Mouse (Mus musculus) liver, adult 2 months (tissue): ENCODE results near the gene Gm14137. TPM values are rescaled to one million over a fixed set of nuclear protein-coding genes. Genes with fewer than 3 reads are reported as not detected.

ENCODE experiments used
- DNase-seq: peaks from one replicate; pipeline ENCODE4 v3.0.0-alpha.2; 2011; ENCODE audit warnings: low read depth, low spot score; ENCODE audit errors: extremely low read depth
- H3K27ac ChIP-seq: fragments of 200-500 bp; replicated peaks from 2 replicates; pipeline ENCODE4 v1.5.1; 2012; ENCODE audit warnings: low read depth, mild to moderate bottlenecking, control low read depth, inconsistent platforms, low read length; ENCODE audit not compliant: insufficient read depth
- H3K27me3 ChIP-seq: fragments of 200-500 bp; 2 replicates; pipeline ENCODE4 v1.6.1; 2012; ENCODE audit warnings: mild to moderate bottlenecking, moderate library complexity, low read length, inconsistent platforms; ENCODE audit not compliant: control insufficient read depth, insufficient read depth
- H3K36me3 ChIP-seq: fragments of 200-500 bp; 2 replicates; pipeline ENCODE4 v1.6.1; 2012; ENCODE audit warnings: low read length, inconsistent platforms; ENCODE audit not compliant: control insufficient read depth, insufficient read depth
- H3K4me1 ChIP-seq: fragments of 200-500 bp; 2 replicates; pipeline ENCODE4 v1.6.1; 2011; ENCODE audit warnings: low read length; ENCODE audit not compliant: control insufficient read depth, insufficient read depth
- H3K4me3 ChIP-seq: fragments of 200-500 bp; 2 replicates; pipeline ENCODE4 v1.5.1; 2011; ENCODE audit warnings: low read depth, mild to moderate bottlenecking, control low read depth, low read length, moderate library complexity; ENCODE audit not compliant: insufficient read depth
- H3K79me2 ChIP-seq: fragments of 200-500 bp; 2 replicates; pipeline ENCODE4 v1.6.1; 2012; ENCODE audit warnings: inconsistent platforms, mild to moderate bottlenecking, low read length, moderate library complexity; ENCODE audit not compliant: control insufficient read depth, insufficient read depth
- H3K9ac ChIP-seq: fragments of 200-500 bp; 2 replicates; pipeline ENCODE4 v1.6.1; 2012; ENCODE audit warnings: low read depth, mild to moderate bottlenecking, control low read depth, inconsistent platforms, low read length
- CTCF ChIP-seq: fragments of 200-500 bp; IDR thresholded peaks from 2 replicates; pipeline ENCODE4 v1.5.1; 2011; ENCODE audit warnings: low read depth, low read length, control low read depth
- POLR2A ChIP-seq: fragments of 200-500 bp; IDR thresholded peaks from 2 replicates; pipeline ENCODE4 v1.6.1; 2011; ENCODE audit warnings: low read length, control low read depth; ENCODE audit not compliant: insufficient read depth; ENCODE audit errors: extremely low read depth
- WGBS: fragments of 180-500 bp; shearing (Covaris S2); methylation state at CpG from one replicate; pipeline ENCODE4 v1.1.7; 2018; 5-methylcytosine and 5-hydroxymethylcytosine counted together
- polyA plus RNA-seq: library from polyadenylated mRNA; depleted of rRNA; stranded (reverse); fragments of >200 nt; gene quantifications from 2 replicates; pipeline ENCODE4 v1.2.3, GENCODE M21; 2012
- total RNA-seq: library from RNA; depleted of rRNA; stranded (reverse); fragments of >200 nt; gene quantifications from 2 replicates; pipeline ENCODE4 v1.2.3, GENCODE M21; 2014

The Gm14137 gene
- total and polyA plus RNA-seq, 2 experiments, result not detected

DNA sequence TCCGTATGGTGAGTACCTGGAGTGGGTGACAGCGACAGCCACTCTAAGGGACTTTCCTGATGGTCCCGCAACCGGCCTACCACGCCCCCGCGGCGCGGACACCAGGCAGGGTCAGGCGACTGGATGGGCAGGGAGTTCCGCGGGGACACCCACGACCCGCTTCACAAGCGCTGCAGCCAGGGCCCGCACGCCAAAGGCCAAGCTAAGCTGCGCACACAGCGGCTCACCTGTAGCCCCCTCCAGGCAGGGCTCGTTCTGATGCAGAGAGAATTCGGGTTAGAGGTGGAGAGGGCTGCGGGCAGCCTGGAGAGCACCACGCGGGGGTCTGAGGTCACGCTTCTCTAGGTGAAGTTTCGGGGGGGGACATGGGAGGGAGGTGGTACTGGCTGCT lies 6.4 kb upstream of the Gm14137 start:
- 5% methylated on average over 26 of the region's 26 CpGs for WGBS
- Histone ChIP-seq H3K27ac (peak overlapping the region; percentile 84), H3K9ac (peak overlapping the region; percentile 91), H3K4me3 (peak overlapping the region; percentile 91), H3K4me1 (peaks cover 5% of the 10 kb centered on the region), H3K27me3 (no peaks in the 10 kb centered on the region), H3K79me2 (0 out of 2 replicates have a peak, but pooled peaks cover 4% of the 10 kb centered on the region), H3K36me3 (no peaks in the 10 kb centered on the region)
- no peak for DNase-seq
- TF ChIP-seq POLR2A (no peak), CTCF (no peak)

DNA sequence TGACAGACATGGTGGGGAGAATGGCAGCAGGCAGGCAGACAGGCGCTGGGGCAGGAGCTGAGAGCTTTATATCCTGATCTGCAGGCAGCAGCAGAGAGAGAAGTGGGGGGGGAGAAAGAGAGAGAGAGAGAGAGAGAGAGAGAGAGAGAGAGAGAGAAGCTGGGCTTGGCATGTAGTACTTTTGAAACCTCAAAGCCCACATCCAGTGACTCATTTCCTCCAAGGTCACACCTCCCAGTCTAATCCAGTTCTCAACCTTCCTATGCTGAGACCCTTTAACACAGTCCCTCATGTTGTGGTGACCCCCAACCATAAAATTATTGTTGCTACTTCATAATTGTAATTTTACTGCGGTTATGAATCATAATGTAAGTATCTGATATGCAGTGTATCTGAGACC lies 4.0 kb upstream of the Gm14137 start:
- H3K4me3 ChIP-seq, result no peak overlapping the region
- H3K4me1 ChIP-seq, result peaks cover 5% of the 10 kb centered on the region
- H3K9ac ChIP-seq, result no peak overlapping the region
- H3K27me3 ChIP-seq, result no peaks in the 10 kb centered on the region
- H3K27ac ChIP-seq, result no peak overlapping the region
- TF ChIP-seq POLR2A, result no peak
- TF ChIP-seq CTCF, result no peak
- no peak for DNase-seq
- H3K36me3 ChIP-seq, result no peaks in the 10 kb centered on the region
- 96% methylated on average over 2 of the region's 2 CpGs for WGBS
- 0 out of 2 replicates have a peak, but pooled peaks cover 4% of the 10 kb centered on the region for H3K79me2 ChIP-seq

DNA sequence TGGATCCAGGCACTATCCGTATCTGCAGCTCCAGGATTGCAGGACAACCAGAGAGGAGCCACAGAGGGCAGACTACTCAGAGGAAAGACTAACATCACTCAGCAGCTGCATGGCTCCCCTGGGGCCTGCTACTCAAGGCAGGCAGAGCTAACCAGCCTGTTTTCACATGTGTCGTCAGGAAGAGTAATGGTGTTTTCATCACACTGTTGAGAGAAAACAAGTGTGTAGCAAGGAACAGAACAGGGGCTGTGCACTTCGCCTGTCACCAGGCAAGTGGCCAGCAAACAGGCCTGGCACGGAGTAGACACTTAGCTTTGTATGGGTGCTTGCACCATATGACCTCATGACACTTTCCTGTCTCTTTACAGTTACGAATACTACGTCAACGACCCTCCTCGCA lies 2.7 kb upstream of the Gm14137 start:
- 0 out of 2 replicates have a peak, but pooled peaks cover 4% of the 10 kb centered on the region for H3K79me2 ChIP-seq
- no peak for DNase-seq
- peaks cover 4% of the 10 kb centered on the region for H3K4me1 ChIP-seq
- TF ChIP-seq POLR2A (no peak), CTCF (no peak)
- WGBS, result 82% methylated on average over 8 of the region's 8 CpGs
- H3K36me3 ChIP-seq, result no peaks in the 10 kb centered on the region
- no peak overlapping the region for H3K27ac ChIP-seq
- no peak overlapping the region for H3K9ac ChIP-seq
- no peaks in the 10 kb centered on the region for H3K27me3 ChIP-seq
- no peak overlapping the region for H3K4me3 ChIP-seq

DNA sequence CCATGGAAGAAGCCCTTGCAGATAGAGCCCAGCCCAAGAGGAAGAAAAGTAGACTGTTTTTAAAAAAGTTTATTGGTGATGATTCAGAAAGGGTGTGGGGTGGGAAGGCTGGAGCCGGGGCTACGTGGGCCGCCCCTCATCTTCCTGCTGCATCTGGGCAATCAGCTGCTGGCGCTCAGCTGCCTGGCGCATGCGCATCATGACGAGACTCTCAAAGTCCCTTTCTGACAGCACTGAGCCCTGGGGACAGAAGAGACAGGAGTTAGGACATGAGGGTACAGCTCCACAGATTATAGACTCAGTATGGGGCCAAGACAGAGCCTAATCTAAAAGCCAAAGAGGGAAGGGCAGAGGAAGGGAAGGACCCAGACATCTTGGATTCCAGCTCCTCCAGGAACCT lies 1.9 kb upstream of the Gm14137 start:
- Histone ChIP-seq H3K4me3 (no peak overlapping the region), H3K27ac (peak overlapping the region; percentile 18; the same call in 1 of the 2 replicates), H3K4me1 (peaks cover 4% of the 10 kb centered on the region; the same call in 1 of the 2 replicates), H3K36me3 (no peaks in the 10 kb centered on the region), H3K79me2 (0 out of 2 replicates have a peak, but pooled peaks cover 4% of the 10 kb centered on the region), H3K27me3 (no peaks in the 10 kb centered on the region), H3K9ac (no peak overlapping the region)
- no peak for DNase-seq
- TF ChIP-seq CTCF (no peak), POLR2A (no peak)
- 85% methylated on average over 7 of the region's 7 CpGs for WGBS

GRCm38 (mm10) chr2:119172862-119173576 lies 1.3 kb upstream of the Gm14137 start:
- Histone ChIP-seq H3K79me2 (0 out of 2 replicates have a peak, but pooled peaks cover under 1% of the 10 kb centered on the region), H3K9ac (0 out of 2 replicates have a peak overlapping the region, but pooled peaks have one; percentile 14), H3K27ac (peak overlapping the region; percentile 18; the same call in 1 of the 2 replicates), H3K36me3 (no peaks in the 10 kb centered on the region), H3K4me3 (no peak overlapping the region), H3K4me1 (peaks cover 4% of the 10 kb centered on the region; the same call in 1 of the 2 replicates), H3K27me3 (no peaks in the 10 kb centered on the region)
- TF ChIP-seq POLR2A (no peak), CTCF (no peak)
- WGBS, result 31% methylated on average over 13 of the region's 13 CpGs
- peak; percentile 43 for DNase-seq

- WGBS, result 85% methylated on average over 14 of the region's 14 CpGs
- no peak for DNase-seq
- Histone ChIP-seq H3K27ac (no peak overlapping the region), H3K36me3 (no peaks in the 10 kb centered on the region), H3K27me3 (no peaks in the 10 kb centered on the region), H3K4me3 (no peak overlapping the region), H3K9ac (no peak overlapping the region), H3K4me1 (0 out of 2 replicates have a peak, but pooled peaks cover 2% of the 10 kb centered on the region), H3K79me2 (no peaks in the 10 kb centered on the region)
- no peak for TF ChIP-seq POLR2A
- TF ChIP-seq CTCF, result no peak
Measured at GRCm38 (mm10) chr2:119174866-119175265, 557 bp downstream of the Gm14137 start.
